Mouse (Mus musculus) adrenal gland, postnatal 0 days (tissue): Measurements from ENCODE around the gene Fam199x. TPM values are rescaled to one million over a fixed set of nuclear protein-coding genes. Genes with fewer than 3 reads are reported as not detected.

Experiments used
- polyA plus RNA-seq: library from polyadenylated mRNA; unstranded; fragments of >200 nt; fragmentation: Nextera tagmentation; extraction: Ambion mirVana; gene quantifications from 2 replicates; pipeline ENCODE4 v1.2.1, GENCODE M21; 2015

Gene Fam199x
- polyA plus RNA-seq, result 2.4 and 2.5 TPM in 2 replicates

DNA sequence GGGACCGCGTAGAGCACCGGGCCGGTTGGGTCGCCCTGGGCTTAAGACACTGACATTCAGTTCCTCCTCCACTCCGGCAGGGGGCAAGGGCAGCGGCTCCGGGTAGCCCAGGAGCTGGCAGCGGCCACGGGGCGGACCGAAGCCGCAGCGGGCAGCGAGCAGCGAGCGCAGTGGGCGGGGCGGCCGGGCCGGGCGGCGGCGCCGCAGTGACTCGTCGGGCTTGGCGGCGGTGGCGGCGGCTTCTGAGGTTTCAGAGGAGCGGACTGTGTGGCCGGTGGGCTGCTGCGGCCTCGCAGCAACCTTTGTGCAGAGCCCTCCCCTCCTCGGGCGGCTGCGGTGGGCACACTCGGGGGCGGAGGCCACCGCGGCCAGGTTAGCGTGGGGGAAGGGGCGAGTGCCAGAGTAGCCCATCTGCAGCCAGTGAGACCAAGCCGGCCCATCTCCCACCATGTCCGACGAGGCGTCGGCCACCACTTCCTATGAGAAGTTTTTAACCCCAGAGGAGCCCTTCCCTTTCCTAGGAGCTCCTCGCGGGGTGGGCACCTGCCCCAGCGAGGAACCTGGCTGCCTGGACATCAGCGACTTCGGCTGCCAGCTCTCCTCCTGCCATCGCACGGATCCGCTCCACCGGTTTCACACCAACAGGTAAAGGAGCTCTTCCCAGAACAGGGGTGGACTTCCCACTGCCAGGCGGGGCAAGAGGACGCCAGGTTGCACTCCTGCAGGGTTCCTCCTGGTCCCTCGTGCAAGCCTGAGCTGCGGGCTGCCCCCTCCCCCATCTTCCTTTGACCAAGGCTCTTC, at the start of gene Fam199x:
Fam199x (plus strand) TSS at position 170 of the 801 bp plus-strand sequence.

DNA sequence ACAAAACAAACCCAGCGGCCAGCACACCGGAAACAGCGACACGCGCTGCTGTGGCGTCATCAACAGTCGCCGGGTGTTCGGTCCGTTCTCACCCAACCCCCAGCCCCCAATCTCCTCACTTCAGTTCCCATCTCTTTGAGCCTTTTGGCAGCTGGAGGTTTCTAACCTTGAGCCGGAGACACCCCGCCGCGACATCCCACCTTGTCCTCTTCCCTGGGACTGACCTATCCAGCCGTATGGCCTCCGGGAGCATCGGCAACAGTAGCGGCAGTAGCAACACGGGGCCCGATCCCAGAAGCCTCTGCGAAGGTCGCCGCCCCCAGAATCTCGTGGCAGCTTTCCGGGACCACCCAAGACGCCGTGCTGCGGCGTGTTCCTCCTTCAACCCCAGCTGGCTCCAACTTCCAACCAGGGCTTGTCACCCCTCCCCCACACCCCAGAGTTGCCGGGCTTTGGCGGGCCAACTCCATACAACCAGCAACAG, 11.4 kb upstream of the Fam199x start, which contains the start of gene Slc25a53:
Slc25a53 (minus strand) TSS at position 303 of the 484 bp plus-strand sequence.

DNA sequence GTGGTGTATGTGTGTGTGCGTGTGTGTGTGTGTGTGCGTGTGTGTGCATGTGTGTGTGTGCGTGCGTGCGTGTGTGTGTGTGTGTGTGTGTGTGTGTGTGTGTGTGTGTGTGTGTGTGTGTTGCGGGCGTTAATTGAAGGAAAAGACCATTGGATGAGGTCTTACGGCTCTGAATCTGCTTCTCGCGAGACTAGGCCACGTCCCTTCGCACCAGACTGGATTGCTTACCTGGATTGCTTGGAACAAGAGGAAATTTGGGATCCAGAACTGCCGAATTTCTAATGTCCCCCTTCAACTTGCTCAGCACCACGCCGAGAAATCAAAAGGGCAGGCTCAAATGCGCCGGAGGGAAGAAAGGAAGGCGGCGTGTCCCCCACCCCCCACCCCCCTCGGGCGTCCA, 72.3 kb downstream of the Fam199x start, which contains the start of gene Esx1:
Esx1 (minus strand) TSS at position 366 of the 400 bp plus-strand sequence.

Other genes starting within 250 kb of the Fam199x start
- 27.1 and 43.3 TPM in 2 replicates for gene Plp1, start 226.9 kb upstream of the Fam199x start, polyA plus RNA-seq
- 0.86 and 2.1 TPM in 2 replicates for gene Rab9b, start 180.8 kb upstream of the Fam199x start, polyA plus RNA-seq
- not detected in 2 replicates for gene H2bfm, start 122.3 kb upstream of the Fam199x start, polyA plus RNA-seq
- 124 and 252 TPM in 2 replicates for gene Tmsb15b2, start 74.1 kb upstream of the Fam199x start, polyA plus RNA-seq
- 10.2 and 18.5 TPM in 2 replicates for gene Tmsb15l, start 72.7 kb upstream of the Fam199x start, polyA plus RNA-seq
- 63.9 and 125 TPM in 2 replicates for gene Tmsb15b1, start 72.7 kb upstream of the Fam199x start, polyA plus RNA-seq
- gene Zcchc18, start 56.4 kb upstream of the Fam199x start, polyA plus RNA-seq, result 34.3 and 61.9 TPM in 2 replicates
- gene Slc25a53, start 11.3 kb upstream of the Fam199x start, polyA plus RNA-seq, result 9.9 TPM in 2 replicates
- not detected in 2 replicates for gene Esx1, start 72.5 kb downstream of the Fam199x start, polyA plus RNA-seq